Mouse (Mus musculus): Measurements from ENCODE around the gene Hivep1. TPM values are rescaled to one million over a fixed set of nuclear protein-coding genes. Genes with fewer than 3 reads are reported as not detected.

Hivep1 gene
- polyA plus RNA-seq, 1 experiment from 2014 or later: 8.4 TPM

DNA sequence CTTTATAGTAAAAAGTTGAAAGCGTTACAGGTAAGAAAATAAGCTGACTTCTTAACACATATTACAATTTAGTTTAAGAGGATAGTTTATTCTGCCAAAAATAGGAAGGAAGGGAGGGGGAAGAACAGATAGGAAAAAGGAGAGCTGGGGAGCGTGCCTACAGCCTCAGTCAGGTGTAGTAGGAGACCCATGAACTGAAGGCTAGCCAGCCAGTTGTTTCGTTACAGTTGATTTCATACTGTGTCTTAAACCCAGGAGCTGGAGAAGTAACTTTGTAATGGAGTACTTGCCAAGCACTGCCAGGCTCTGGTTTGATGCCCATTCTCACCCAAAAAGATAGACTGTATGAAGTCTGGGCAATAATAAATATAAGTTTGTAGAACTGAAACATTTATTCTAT is 52.5 kb downstream of the Hivep1 start:
- no peak overlapping the region for H3K27ac ChIP-seq (ENCODE audit: low read length)
- H3K4me3 ChIP-seq (ENCODE audit: low read length): no peak overlapping the region
- no peaks in the 10 kb centered on the region for H3K9me3 ChIP-seq (ENCODE audit: low read length)
- no peak for ATAC-seq (ENCODE audit: low FRiP score, low TSS enrichment)
- H3K9ac ChIP-seq (replicated peaks; ENCODE audit: low read length): no peak overlapping the region
- no peaks in the 10 kb centered on the region for H3K36me3 ChIP-seq (ENCODE audit: insufficient read depth, low read length)
- H3K4me1 ChIP-seq (ENCODE audit: insufficient read depth, low read length): peaks cover 32% of the 10 kb centered on the region
- 88% methylated on average over 3 of the region's 3 CpGs for WGBS
- no peaks in the 10 kb centered on the region for H3K27me3 ChIP-seq (ENCODE audit: insufficient read depth, low read length)
- H3K4me2 ChIP-seq (replicated peaks; ENCODE audit: low read depth, low read length): no peak overlapping the region

DNA sequence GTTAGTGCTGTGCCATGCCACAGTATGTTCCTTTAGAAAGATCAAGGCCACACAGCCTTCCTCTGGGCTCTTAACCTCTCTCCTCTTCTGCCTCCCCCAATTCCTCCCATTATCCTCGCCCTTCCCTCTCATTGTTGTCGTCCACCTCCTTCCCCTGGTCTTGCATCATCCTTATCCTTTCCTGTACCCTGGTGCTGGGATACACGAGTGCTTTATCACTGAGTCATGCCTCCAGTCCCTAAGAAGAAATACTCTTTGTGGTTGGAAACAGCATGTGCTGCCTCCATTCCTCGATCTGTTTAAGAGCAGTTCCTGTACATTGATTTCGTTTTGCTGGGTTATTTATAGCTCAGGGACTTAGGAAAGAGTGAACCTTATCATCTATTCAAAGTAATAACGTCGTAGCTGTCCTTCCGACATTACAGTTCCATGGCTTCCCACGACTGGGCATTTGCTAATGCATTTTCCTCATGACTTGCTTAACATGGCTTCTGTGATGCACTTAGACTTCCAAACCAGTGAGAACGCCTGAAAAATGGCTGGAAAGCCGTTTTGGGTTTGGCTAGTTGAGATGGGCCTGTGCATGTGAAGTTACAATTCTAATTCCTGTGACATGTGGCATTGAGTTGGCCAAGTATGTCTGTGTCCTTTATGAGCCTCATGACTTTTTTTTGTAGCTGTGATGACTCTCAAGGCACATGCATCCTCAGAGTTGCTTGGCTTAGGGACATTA is 56.8 kb downstream of the Hivep1 start:
- Histone ChIP-seq H3K9ac (replicated peaks; ENCODE audit: low read length) (no peak overlapping the region), H3K4me3 (ENCODE audit: low read length) (no peak overlapping the region), H3K9me3 (ENCODE audit: low read length) (no peaks in the 10 kb centered on the region), H3K27me3 (ENCODE audit: insufficient read depth, low read length) (no peaks in the 10 kb centered on the region), H3K4me1 (ENCODE audit: insufficient read depth, low read length) (peaks cover 3% of the 10 kb centered on the region), H3K36me3 (ENCODE audit: insufficient read depth, low read length) (no peaks in the 10 kb centered on the region), H3K4me2 (replicated peaks; ENCODE audit: low read depth, low read length) (no peak overlapping the region), H3K27ac (ENCODE audit: low read length) (no peak overlapping the region)
- ATAC-seq (ENCODE audit: low FRiP score, low TSS enrichment): no peak
- 60% methylated on average over 11 of the region's 11 CpGs for WGBS

DNA sequence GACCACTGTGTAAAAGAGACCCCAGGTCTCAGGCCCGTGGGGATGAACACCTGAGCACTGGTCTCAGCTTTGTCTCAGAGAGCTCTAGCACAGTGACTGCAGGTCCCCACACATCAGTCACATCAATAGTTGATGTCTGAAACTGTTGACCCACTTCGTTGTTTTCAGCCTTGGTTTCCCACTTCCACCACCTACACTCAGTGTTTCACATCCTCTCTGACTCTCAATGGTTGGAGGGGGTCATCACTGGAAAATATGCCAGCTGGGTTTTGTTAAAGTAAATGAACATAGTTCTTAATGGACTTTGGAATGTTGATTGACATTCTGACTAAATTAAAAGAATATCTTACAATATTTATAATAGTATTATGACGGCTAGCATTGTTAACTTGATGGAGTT is 58.6 kb downstream of the Hivep1 start:
- ATAC-seq (ENCODE audit: low FRiP score, low TSS enrichment): no peak
- Histone ChIP-seq H3K9ac (replicated peaks; ENCODE audit: low read length) (no peak overlapping the region), H3K4me2 (replicated peaks; ENCODE audit: low read depth, low read length) (no peak overlapping the region), H3K4me3 (ENCODE audit: low read length) (no peak overlapping the region), H3K27me3 (ENCODE audit: insufficient read depth, low read length) (no peaks in the 10 kb centered on the region), H3K27ac (ENCODE audit: low read length) (no peak overlapping the region), H3K4me1 (ENCODE audit: insufficient read depth, low read length) (no peaks in the 10 kb centered on the region), H3K36me3 (ENCODE audit: insufficient read depth, low read length) (no peaks in the 10 kb centered on the region), H3K9me3 (ENCODE audit: low read length) (no peaks in the 10 kb centered on the region)
- WGBS: 90% methylated on average over 3 of the region's 3 CpGs

DNA sequence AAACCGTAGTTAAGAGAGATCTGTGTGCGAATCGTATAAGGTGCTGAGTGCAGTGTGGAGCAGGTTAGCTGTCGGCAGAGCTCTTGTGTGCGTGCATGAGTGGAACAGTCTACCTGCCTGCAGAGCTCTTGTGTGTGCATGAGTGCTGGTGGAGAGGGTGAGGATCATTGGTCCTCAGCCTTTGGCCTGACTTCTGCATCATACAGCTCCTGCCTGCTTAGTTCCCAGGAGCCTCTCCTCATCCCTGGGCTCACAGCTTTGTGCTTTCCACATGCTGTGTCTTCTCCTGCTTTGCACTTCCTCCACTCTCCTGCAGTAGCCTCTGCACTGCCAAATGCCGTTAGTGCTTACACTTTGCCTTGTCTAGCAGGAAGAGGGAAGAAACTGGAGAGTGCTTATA is 60.2 kb downstream of the Hivep1 start:
- 80% methylated on average over 6 of the region's 6 CpGs for WGBS

DNA sequence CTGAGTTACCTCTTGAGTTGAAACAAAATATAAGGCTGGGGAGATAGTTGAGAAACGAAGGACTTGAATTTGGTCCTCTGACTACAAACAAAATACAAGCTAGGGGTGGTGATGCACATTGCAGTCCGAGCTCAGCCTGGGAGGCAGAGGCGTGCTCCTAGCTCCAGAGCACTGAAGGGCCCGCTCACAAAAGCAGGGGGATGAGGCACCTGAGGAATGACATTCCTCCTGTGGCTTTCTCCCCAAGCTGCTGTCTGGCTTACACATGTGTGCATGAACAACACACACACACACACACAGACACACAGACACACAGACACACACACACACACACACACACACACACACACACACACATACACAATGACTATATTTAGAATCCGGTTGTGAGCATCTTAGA is 60.9 kb downstream of the Hivep1 start:
- ATAC-seq (ENCODE audit: low FRiP score, low TSS enrichment): no peak
- Histone ChIP-seq H3K27me3 (ENCODE audit: insufficient read depth, low read length) (no peaks in the 10 kb centered on the region), H3K9me3 (ENCODE audit: low read length) (no peaks in the 10 kb centered on the region), H3K4me1 (ENCODE audit: insufficient read depth, low read length) (no peaks in the 10 kb centered on the region), H3K4me3 (ENCODE audit: low read length) (no peak overlapping the region), H3K9ac (replicated peaks; ENCODE audit: low read length) (no peak overlapping the region), H3K27ac (ENCODE audit: low read length) (no peak overlapping the region), H3K4me2 (replicated peaks; ENCODE audit: low read depth, low read length) (no peak overlapping the region), H3K36me3 (ENCODE audit: insufficient read depth, low read length) (no peaks in the 10 kb centered on the region)
- WGBS: 77% methylated on average over 5 of the region's 5 CpGs

More for the DNA sequence above, 60.2 kb downstream of the Hivep1 start:
- no peaks in the 10 kb centered on the region for H3K9me3 ChIP-seq (ENCODE audit: low read length)
- no peaks in the 10 kb centered on the region for H3K27me3 ChIP-seq (ENCODE audit: insufficient read depth, low read length)
- no peak for ATAC-seq (ENCODE audit: low FRiP score, low TSS enrichment)
- no peak overlapping the region for H3K4me2 ChIP-seq (replicated peaks; ENCODE audit: low read depth, low read length)
- H3K27ac ChIP-seq (ENCODE audit: low read length): no peak overlapping the region
- H3K36me3 ChIP-seq (ENCODE audit: insufficient read depth, low read length): no peaks in the 10 kb centered on the region
- H3K9ac ChIP-seq (replicated peaks; ENCODE audit: low read length): no peak overlapping the region
- no peaks in the 10 kb centered on the region for H3K4me1 ChIP-seq (ENCODE audit: insufficient read depth, low read length)
- no peak overlapping the region for H3K4me3 ChIP-seq (ENCODE audit: low read length)

DNA sequence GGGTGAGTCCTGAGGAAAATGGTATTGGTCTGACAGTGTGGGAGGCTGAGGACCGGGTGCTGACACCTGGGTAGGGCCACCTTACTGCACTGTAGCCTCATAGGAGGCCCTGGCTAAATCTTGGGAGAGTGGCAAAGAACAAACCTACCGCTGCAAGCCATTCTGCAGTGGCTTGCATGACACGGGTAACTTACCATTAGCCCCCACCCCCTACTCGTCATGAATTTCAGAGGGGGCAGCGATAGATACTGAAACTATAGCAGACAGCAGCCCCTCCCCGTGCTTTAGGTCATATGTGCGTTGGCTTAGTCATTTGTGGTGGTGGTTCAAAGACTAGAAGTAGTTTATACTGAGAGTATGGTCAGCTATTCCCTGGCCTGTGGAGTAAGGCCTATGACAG is 61.8 kb downstream of the Hivep1 start:
- H3K9me3 ChIP-seq (ENCODE audit: low read length): no peaks in the 10 kb centered on the region
- H3K4me1 ChIP-seq (ENCODE audit: insufficient read depth, low read length): no peaks in the 10 kb centered on the region
- no peak overlapping the region for H3K4me2 ChIP-seq (replicated peaks; ENCODE audit: low read depth, low read length)
- ATAC-seq (ENCODE audit: low FRiP score, low TSS enrichment): no peak
- H3K27me3 ChIP-seq (ENCODE audit: insufficient read depth, low read length): no peaks in the 10 kb centered on the region
- no peak overlapping the region for H3K27ac ChIP-seq (ENCODE audit: low read length)
- no peak overlapping the region for H3K9ac ChIP-seq (replicated peaks; ENCODE audit: low read length)
- no peaks in the 10 kb centered on the region for H3K36me3 ChIP-seq (ENCODE audit: insufficient read depth, low read length)
- H3K4me3 ChIP-seq (ENCODE audit: low read length): no peak overlapping the region
- WGBS: 90% methylated on average over 7 of the region's 7 CpGs

DNA sequence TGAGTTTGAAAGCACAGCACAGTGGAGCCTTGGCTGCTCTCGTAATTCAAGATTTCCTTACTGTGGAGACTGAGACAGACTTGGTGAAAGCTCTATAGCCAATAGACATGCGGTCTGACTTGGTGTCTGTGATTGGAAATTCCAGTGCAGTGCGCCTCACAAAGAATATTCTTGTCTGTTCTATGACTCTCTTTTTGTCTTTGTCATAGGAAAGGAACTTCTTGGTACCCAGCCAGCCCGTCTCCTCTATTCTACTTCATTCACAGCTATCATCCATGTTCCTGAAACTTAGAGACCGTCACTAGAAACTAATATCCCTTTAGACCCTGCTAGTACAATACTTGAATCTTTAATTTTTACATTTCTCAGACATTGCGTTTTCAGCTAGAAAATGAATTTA is 64.5 kb downstream of the Hivep1 start:
- WGBS: 92% methylated on average over 6 of the region's 6 CpGs
- H3K4me1 ChIP-seq (ENCODE audit: insufficient read depth, low read length): no peaks in the 10 kb centered on the region
- no peak overlapping the region for H3K4me2 ChIP-seq (replicated peaks; ENCODE audit: low read depth, low read length)
- no peak overlapping the region for H3K9ac ChIP-seq (replicated peaks; ENCODE audit: low read length)
- no peaks in the 10 kb centered on the region for H3K9me3 ChIP-seq (ENCODE audit: low read length)
- ATAC-seq (ENCODE audit: low FRiP score, low TSS enrichment): no peak
- no peaks in the 10 kb centered on the region for H3K27me3 ChIP-seq (ENCODE audit: insufficient read depth, low read length)
- no peak overlapping the region for H3K4me3 ChIP-seq (ENCODE audit: low read length)
- H3K27ac ChIP-seq (ENCODE audit: low read length): no peak overlapping the region
- H3K36me3 ChIP-seq (ENCODE audit: insufficient read depth, low read length): no peaks in the 10 kb centered on the region

DNA sequence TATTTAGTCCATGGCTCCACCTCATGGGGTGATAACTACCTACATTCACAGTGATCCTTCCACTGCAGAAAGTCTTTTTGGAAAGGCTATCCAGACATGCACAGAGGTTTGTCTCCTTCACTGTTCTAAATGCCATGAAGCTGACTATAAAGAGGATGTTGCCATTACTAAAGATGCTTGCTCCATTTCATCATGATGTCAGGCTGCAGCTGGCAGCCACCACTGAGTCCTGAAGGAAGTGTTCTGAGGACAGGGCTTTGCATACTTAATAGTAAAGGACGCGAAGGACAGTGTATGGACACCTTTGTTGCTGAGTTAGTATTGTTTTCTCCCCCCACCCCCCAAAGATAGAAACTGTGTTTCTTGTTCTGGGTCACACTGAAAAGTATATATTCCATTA is 67.2 kb downstream of the Hivep1 start:
- ATAC-seq (ENCODE audit: low FRiP score, low TSS enrichment): no peak
- WGBS: 93% methylated on average over 2 of the region's 2 CpGs

DNA sequence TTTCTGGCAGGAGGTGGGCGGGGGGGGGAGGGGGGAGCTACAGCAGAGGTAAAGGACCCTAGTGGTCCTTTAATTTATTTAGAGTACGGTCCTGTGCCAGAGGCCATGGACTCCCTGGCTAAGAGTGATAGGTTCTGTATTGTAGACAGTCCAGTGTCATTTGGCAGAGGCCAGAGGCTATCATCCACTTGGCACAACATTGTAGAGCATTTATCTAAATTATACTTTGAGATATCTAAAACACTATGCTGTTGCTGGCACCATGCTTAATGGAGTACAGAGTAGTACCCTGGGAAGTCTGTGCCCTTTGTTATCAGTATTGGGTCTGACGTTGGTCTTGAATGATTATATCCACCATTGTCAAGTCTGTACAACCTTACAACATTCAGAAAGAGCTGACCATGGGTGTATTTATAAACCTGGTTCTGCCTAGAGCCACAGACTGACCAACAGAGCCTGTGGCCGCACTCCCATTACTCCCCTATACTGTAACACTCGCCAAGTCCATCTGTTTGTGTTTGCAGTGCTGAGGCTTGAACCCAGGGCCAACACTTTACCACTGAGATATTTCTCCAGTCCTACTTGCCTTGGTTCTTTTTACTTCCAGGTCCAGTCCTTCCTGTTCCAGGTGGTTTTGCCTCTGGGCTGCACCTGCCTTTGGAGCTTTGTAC is 69.4 kb downstream of the Hivep1 start:
- Histone ChIP-seq H3K27ac (ENCODE audit: low read length) (no peak overlapping the region), H3K4me3 (ENCODE audit: low read length) (no peak overlapping the region), H3K9ac (replicated peaks; ENCODE audit: low read length) (no peak overlapping the region), H3K4me2 (replicated peaks; ENCODE audit: low read depth, low read length) (no peak overlapping the region), H3K36me3 (ENCODE audit: insufficient read depth, low read length) (peaks cover 3% of the 10 kb centered on the region; the same call in 1 of the 2 replicates), H3K4me1 (ENCODE audit: insufficient read depth, low read length) (no peaks in the 10 kb centered on the region), H3K27me3 (ENCODE audit: insufficient read depth, low read length) (no peaks in the 10 kb centered on the region), H3K9me3 (ENCODE audit: low read length) (no peaks in the 10 kb centered on the region)
- no peak for ATAC-seq (ENCODE audit: low FRiP score, low TSS enrichment)
- 85% methylated on average over 5 of the region's 5 CpGs for WGBS

More for the DNA sequence above, 67.2 kb downstream of the Hivep1 start:
- H3K27me3 ChIP-seq (ENCODE audit: insufficient read depth, low read length): no peaks in the 10 kb centered on the region
- H3K36me3 ChIP-seq (ENCODE audit: insufficient read depth, low read length): peaks cover 3% of the 10 kb centered on the region; the same call in 1 of the 2 replicates
- H3K4me1 ChIP-seq (ENCODE audit: insufficient read depth, low read length): no peaks in the 10 kb centered on the region
- H3K9me3 ChIP-seq (ENCODE audit: low read length): no peaks in the 10 kb centered on the region
- H3K4me2 ChIP-seq (replicated peaks; ENCODE audit: low read depth, low read length): no peak overlapping the region
- no peak overlapping the region for H3K4me3 ChIP-seq (ENCODE audit: low read length)
- H3K9ac ChIP-seq (replicated peaks; ENCODE audit: low read length): no peak overlapping the region
- no peak overlapping the region for H3K27ac ChIP-seq (ENCODE audit: low read length)
